Mouse (Mus musculus) olfactory bulb, adult 2 months (tissue): ENCODE measurements around the gene Plg.

Source experiments
- CTCF ChIP-seq: fragments of 200-500 bp; IDR thresholded peaks from 2 replicates; pipeline ENCODE4 v1.5.1; 2012; ENCODE audit warnings: low read depth, mild to moderate bottlenecking, low read length, moderate library complexity; ENCODE audit not compliant: insufficient read depth
- POLR2A ChIP-seq: fragments of 200-500 bp; IDR thresholded peaks from 2 replicates; pipeline ENCODE4 v1.6.1; 2012; ENCODE audit warnings: mild to moderate bottlenecking, low read depth, low read length, moderate library complexity; ENCODE audit not compliant: insufficient read depth

DNA sequence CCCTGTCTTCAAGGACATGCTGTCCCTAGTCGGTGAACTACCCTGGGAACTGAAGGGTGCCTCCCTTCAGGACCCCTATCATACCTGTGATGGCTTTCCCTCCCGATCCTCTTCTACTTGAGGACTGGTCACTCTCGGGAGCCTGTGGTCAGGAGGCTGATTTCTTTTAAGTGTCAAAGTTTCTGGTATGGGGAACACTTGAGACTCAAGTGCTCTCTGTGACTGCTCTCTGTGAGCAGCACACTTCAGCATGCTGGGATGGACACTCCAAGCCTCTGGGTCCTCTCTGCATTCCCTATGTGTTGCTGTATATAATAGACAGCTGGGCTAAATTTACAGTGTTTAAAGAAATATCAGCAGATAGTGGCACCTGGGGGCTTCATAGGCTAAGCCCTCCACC lies 89.2 kb downstream of the Plg start:
- TF ChIP-seq POLR2A, result no peak
- TF ChIP-seq CTCF, result no peak
